Mouse (Mus musculus) embryonic facial prominence, embryonic 12.5 days (tissue): ENCODE data around the gene Sag. TPM values are rescaled to one million over a fixed set of nuclear protein-coding genes. Genes with fewer than 3 reads are reported as not detected.

ENCODE experiments used
- ATAC-seq: fragments of 200-750 bp; cut with Nextera tagmentation; 2 replicates; pipeline ENCODE4 v1.8.0; 2017; ENCODE audit not compliant: insufficient number of reproducible peaks, insufficient read depth, low FRiP score, low TSS enrichment
- H3K27ac ChIP-seq: fragments of 300-500 bp; sonication (generic); 2 replicates; pipeline ENCODE4 v1.5.1; 2016; ENCODE audit warnings: mild to moderate bottlenecking
- H3K27me3 ChIP-seq: fragments of 300-500 bp; sonication (generic); 2 replicates; pipeline ENCODE4 v1.6.1; 2016; ENCODE audit warnings: mild to moderate bottlenecking, moderate library complexity
- H3K36me3 ChIP-seq: fragments of 300-500 bp; sonication (generic); 2 replicates; pipeline ENCODE4 v1.6.1; 2016; ENCODE audit warnings: mild to moderate bottlenecking
- H3K4me1 ChIP-seq: fragments of 300-500 bp; sonication (generic); 2 replicates; pipeline ENCODE4 v1.6.1; 2016
- H3K4me2 ChIP-seq: fragments of 300-500 bp; sonication (generic); replicated peaks from 2 replicates; pipeline ENCODE4 v1.6.1; 2016; ENCODE audit warnings: mild to moderate bottlenecking, moderate library complexity
- H3K4me3 ChIP-seq: fragments of 300-500 bp; sonication (generic); 2 replicates; pipeline ENCODE4 v1.5.1; 2016; ENCODE audit warnings: mild to moderate bottlenecking
- H3K9ac ChIP-seq: fragments of 300-500 bp; sonication (generic); 2 replicates; pipeline ENCODE4 v1.6.1; 2016; ENCODE audit warnings: mild to moderate bottlenecking, moderate library complexity
- H3K9me3 ChIP-seq: fragments of 300-500 bp; sonication (generic); 2 replicates; pipeline ENCODE4 v1.6.1; 2016; ENCODE audit warnings: mild to moderate bottlenecking, moderate library complexity
- WGBS: fragments of 180-500 bp; shearing (Covaris S2); methylation state at CpG from one replicate; pipeline ENCODE4 v1.1.7; 2016; 5-methylcytosine and 5-hydroxymethylcytosine counted together
- polyA plus RNA-seq: library from polyadenylated mRNA; unstranded; fragments of >200 nt; fragmentation: Nextera tagmentation; extraction: Ambion mirVana; gene quantifications from 2 replicates; pipeline ENCODE4 v1.2.1, GENCODE M21; 2016

Sag gene
- polyA plus RNA-seq, 1 experiment from 2014 or later: 3.9 TPM

- no peaks in the 10 kb centered on the region for H3K36me3 ChIP-seq
- no peak overlapping the region for H3K4me2 ChIP-seq
- no peaks in the 10 kb centered on the region for H3K27me3 ChIP-seq
- H3K4me3 ChIP-seq: no peak overlapping the region
- no peaks in the 10 kb centered on the region for H3K9me3 ChIP-seq
- no peak for ATAC-seq
- H3K4me1 ChIP-seq: peaks cover 22% of the 10 kb centered on the region
- H3K9ac ChIP-seq: no peak overlapping the region
- WGBS: 80% methylated on average over 3 of the region's 3 CpGs
- no peak overlapping the region for H3K27ac ChIP-seq
Measured at GRCm38 (mm10) chr1:87856823-87857222, 53.3 kb downstream of the Sag start.

GRCm38 (mm10) chr1:87858031-87858430 is 54.6 kb downstream of the Sag start:
- 85% methylated on average over 1 of the region's 1 CpGs for WGBS
- H3K27ac ChIP-seq: no peak overlapping the region
- H3K4me2 ChIP-seq: no peak overlapping the region
- H3K36me3 ChIP-seq: no peaks in the 10 kb centered on the region
- ATAC-seq: no peak
- H3K4me1 ChIP-seq: peaks cover 29% of the 10 kb centered on the region
- H3K27me3 ChIP-seq: no peaks in the 10 kb centered on the region
- no peak overlapping the region for H3K4me3 ChIP-seq
- H3K9ac ChIP-seq: no peak overlapping the region
- no peaks in the 10 kb centered on the region for H3K9me3 ChIP-seq

GRCm38 (mm10) chr1:87858529-87858928 is 55.0 kb downstream of the Sag start:
- H3K9ac ChIP-seq: no peak overlapping the region
- no peaks in the 10 kb centered on the region for H3K36me3 ChIP-seq
- no peaks in the 10 kb centered on the region for H3K27me3 ChIP-seq
- no peak overlapping the region for H3K27ac ChIP-seq
- peaks cover 30% of the 10 kb centered on the region for H3K4me1 ChIP-seq
- no peak for ATAC-seq
- no peak overlapping the region for H3K4me2 ChIP-seq
- H3K9me3 ChIP-seq: no peaks in the 10 kb centered on the region
- H3K4me3 ChIP-seq: no peak overlapping the region
- WGBS: 87% methylated on average over 2 of the region's 2 CpGs

- Histone ChIP-seq H3K9ac (no peak overlapping the region), H3K4me2 (no peak overlapping the region), H3K36me3 (no peaks in the 10 kb centered on the region), H3K4me1 (peaks cover 13% of the 10 kb centered on the region), H3K27me3 (no peaks in the 10 kb centered on the region), H3K4me3 (no peak overlapping the region), H3K27ac (no peak overlapping the region), H3K9me3 (no peaks in the 10 kb centered on the region)
- WGBS: 79% methylated on average over 3 of the region's 3 CpGs
- ATAC-seq: no peak
Measured at GRCm38 (mm10) chr1:87863602-87864001, 60.1 kb downstream of the Sag start.

- Histone ChIP-seq H3K27me3 (no peaks in the 10 kb centered on the region), H3K4me1 (peaks cover 13% of the 10 kb centered on the region), H3K9me3 (no peaks in the 10 kb centered on the region), H3K9ac (no peak overlapping the region), H3K4me3 (no peak overlapping the region), H3K4me2 (no peak overlapping the region), H3K27ac (no peak overlapping the region), H3K36me3 (no peaks in the 10 kb centered on the region)
- no peak for ATAC-seq
Measured at GRCm38 (mm10) chr1:87864889-87865288, 61.4 kb downstream of the Sag start.

GRCm38 (mm10) chr1:87866672-87867071 is 63.2 kb downstream of the Sag start:
- peaks cover 23% of the 10 kb centered on the region for H3K4me1 ChIP-seq
- no peaks in the 10 kb centered on the region for H3K9me3 ChIP-seq
- WGBS: 75% methylated on average over 1 of the region's 1 CpGs
- no peak overlapping the region for H3K4me3 ChIP-seq
- no peak overlapping the region for H3K27ac ChIP-seq
- no peak overlapping the region for H3K4me2 ChIP-seq
- ATAC-seq: no peak
- no peaks in the 10 kb centered on the region for H3K27me3 ChIP-seq
- no peaks in the 10 kb centered on the region for H3K36me3 ChIP-seq
- no peak overlapping the region for H3K9ac ChIP-seq

GRCm38 (mm10) chr1:87871546-87871945 is 68.1 kb downstream of the Sag start:
- no peak overlapping the region for H3K9ac ChIP-seq
- no peaks in the 10 kb centered on the region for H3K9me3 ChIP-seq
- no peaks in the 10 kb centered on the region for H3K36me3 ChIP-seq
- no peak overlapping the region for H3K4me3 ChIP-seq
- no peak overlapping the region for H3K4me2 ChIP-seq
- H3K27ac ChIP-seq: no peak overlapping the region
- no peaks in the 10 kb centered on the region for H3K27me3 ChIP-seq
- H3K4me1 ChIP-seq: 0 out of 2 replicates have a peak, but pooled peaks cover 15% of the 10 kb centered on the region
- ATAC-seq: no peak

- ATAC-seq: no peak
- H3K9me3 ChIP-seq: no peaks in the 10 kb centered on the region
- no peak overlapping the region for H3K4me3 ChIP-seq
- H3K9ac ChIP-seq: no peak overlapping the region
- no peak overlapping the region for H3K27ac ChIP-seq
- H3K36me3 ChIP-seq: no peaks in the 10 kb centered on the region
- H3K4me2 ChIP-seq: no peak overlapping the region
- peaks cover 27% of the 10 kb centered on the region; the same call in 1 of the 2 replicates for H3K4me1 ChIP-seq
- H3K27me3 ChIP-seq: no peaks in the 10 kb centered on the region
Measured at GRCm38 (mm10) chr1:87873081-87873480, 69.6 kb downstream of the Sag start.

GRCm38 (mm10) chr1:87876065-87876464 is 72.6 kb downstream of the Sag start:
- H3K27ac ChIP-seq: no peak overlapping the region
- 0 out of 2 replicates have a peak, but pooled peaks cover 4% of the 10 kb centered on the region for H3K36me3 ChIP-seq
- peaks cover 34% of the 10 kb centered on the region; the same call in 1 of the 2 replicates for H3K4me1 ChIP-seq
- WGBS: 93% methylated on average over 1 of the region's 1 CpGs
- no peak overlapping the region for H3K4me3 ChIP-seq
- H3K27me3 ChIP-seq: no peaks in the 10 kb centered on the region
- H3K9me3 ChIP-seq: no peaks in the 10 kb centered on the region
- no peak overlapping the region for H3K4me2 ChIP-seq
- no peak for ATAC-seq
- H3K9ac ChIP-seq: no peak overlapping the region

- Histone ChIP-seq H3K4me1 (peaks cover 30% of the 10 kb centered on the region; the same call in 1 of the 2 replicates), H3K27ac (peak overlapping the region; percentile 60), H3K27me3 (no peaks in the 10 kb centered on the region), H3K4me2 (no peak overlapping the region), H3K36me3 (0 out of 2 replicates have a peak, but pooled peaks cover 4% of the 10 kb centered on the region), H3K9ac (no peak overlapping the region), H3K4me3 (no peak overlapping the region), H3K9me3 (no peaks in the 10 kb centered on the region)
- no peak for ATAC-seq
- WGBS: 71% methylated on average over 9 of the region's 9 CpGs
Measured at GRCm38 (mm10) chr1:87877552-87878283, 74.2 kb downstream of the Sag start.

- WGBS: 88% methylated on average over 3 of the region's 3 CpGs
- H3K9me3 ChIP-seq: no peaks in the 10 kb centered on the region
- no peak for ATAC-seq
- no peak overlapping the region for H3K9ac ChIP-seq
- H3K27me3 ChIP-seq: no peaks in the 10 kb centered on the region
- no peak overlapping the region for H3K4me2 ChIP-seq
- H3K4me3 ChIP-seq: no peak overlapping the region
- H3K27ac ChIP-seq: no peak overlapping the region
- peaks cover 30% of the 10 kb centered on the region; the same call in 1 of the 2 replicates for H3K4me1 ChIP-seq
- 0 out of 2 replicates have a peak, but pooled peaks cover 6% of the 10 kb centered on the region for H3K36me3 ChIP-seq
Measured at GRCm38 (mm10) chr1:87879034-87879433, 75.6 kb downstream of the Sag start.

GRCm38 (mm10) chr1:87879494-87880325 is 76.2 kb downstream of the Sag start:
- Histone ChIP-seq H3K36me3 (0 out of 2 replicates have a peak, but pooled peaks cover 11% of the 10 kb centered on the region), H3K4me3 (no peak overlapping the region), H3K27ac (0 out of 2 replicates have a peak overlapping the region, but pooled peaks have one; percentile 26), H3K4me2 (no peak overlapping the region), H3K27me3 (no peaks in the 10 kb centered on the region), H3K4me1 (peaks cover 26% of the 10 kb centered on the region; the same call in 1 of the 2 replicates), H3K9ac (no peak overlapping the region), H3K9me3 (no peaks in the 10 kb centered on the region)
- peak; percentile 15; the same call in 1 of the 2 replicates for ATAC-seq
- WGBS: 54% methylated on average over 3 of the region's 3 CpGs
